Mouse (Mus musculus) left cerebral cortex, adult 6 months (tissue): Measurements from ENCODE around the gene Pitpnc1. TPM values are rescaled to one million over a fixed set of nuclear protein-coding genes. Genes with fewer than 3 reads are reported as not detected.

Source experiments
- long read RNA-seq, 2 experiments: library from polyadenylated mRNA; unstranded; transcript quantifications; one replicate each; pipeline ENCODE4 v2.0.0; 2019 to 2020
- polyA plus RNA-seq: library from polyadenylated mRNA; unstranded; fragments of <200 nt; fragmentation: Nextera tagmentation; gene quantifications from 2 replicates; pipeline ENCODE4 v1.2.3, GENCODE M21; 2021

The Pitpnc1 gene
- polyA plus RNA-seq: 21.3 and 25.2 TPM in 2 replicates
- long read RNA-seq, experiment 1, partial matches to known transcripts: 4 of 50 reads
- long read RNA-seq, experiment 1, other reads (novel, unspliced or antisense): 46 of 50 reads
- long read RNA-seq, experiment 2, partial matches to known transcripts: 1 of 72 reads
- long read RNA-seq, experiment 2, other reads (novel, unspliced or antisense): 71 of 72 reads

GRCm38 (mm10) chr11:107470521-107471041 lies at the start of gene Pitpnc1:
Gene Pitpnc1 (minus strand): TSS chr11:107470699.

GRCm38 (mm10) chr11:107479053-107479861 lies 8.8 kb upstream of the Pitpnc1 start, which contains the start of gene Psmd12:
Gene Psmd12 (plus strand): TSS chr11:107479484.

GRCm38 (mm10) chr11:107188565-107189552 lies 281.6 kb downstream of the Pitpnc1 start, which contains the start of gene Nol11:
Gene Nol11 (minus strand): TSS chr11:107189381.

Other genes with a start within 250 kb of the Pitpnc1 start
- gene Psmd12, start 8.8 kb upstream of the Pitpnc1 start, polyA plus RNA-seq: 118 and 132 TPM in 2 replicates
- 9.9 and 10.8 TPM in 2 replicates for gene Helz, start 77.2 kb upstream of the Pitpnc1 start, polyA plus RNA-seq
- 0.16 and 0.40 TPM in 2 replicates for gene Cacng1, start 245.8 kb upstream of the Pitpnc1 start, polyA plus RNA-seq